Mouse (Mus musculus): Measurements from ENCODE around the gene Hs2st1.

The Hs2st1 gene

DNA sequence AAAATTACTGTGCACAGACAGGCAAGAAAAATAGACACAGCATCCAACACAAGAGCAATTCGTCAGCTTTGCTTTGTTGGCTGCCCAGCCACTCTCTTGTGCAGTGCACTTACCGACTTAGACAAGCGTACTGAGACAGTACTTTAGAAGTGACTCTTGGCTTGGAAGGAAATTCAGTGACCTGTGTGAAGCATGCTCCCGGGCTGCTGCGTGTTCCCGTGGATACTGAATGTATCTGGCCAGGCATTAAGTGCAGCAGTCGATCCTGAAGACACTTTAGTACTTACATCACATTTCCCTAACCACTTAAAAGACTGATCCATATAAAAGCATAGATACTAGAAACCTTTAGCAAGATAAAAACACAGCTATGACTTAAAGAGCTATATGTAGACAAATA lies 68.1 kb downstream of the Hs2st1 start:
- no peak for DNase-seq

DNA sequence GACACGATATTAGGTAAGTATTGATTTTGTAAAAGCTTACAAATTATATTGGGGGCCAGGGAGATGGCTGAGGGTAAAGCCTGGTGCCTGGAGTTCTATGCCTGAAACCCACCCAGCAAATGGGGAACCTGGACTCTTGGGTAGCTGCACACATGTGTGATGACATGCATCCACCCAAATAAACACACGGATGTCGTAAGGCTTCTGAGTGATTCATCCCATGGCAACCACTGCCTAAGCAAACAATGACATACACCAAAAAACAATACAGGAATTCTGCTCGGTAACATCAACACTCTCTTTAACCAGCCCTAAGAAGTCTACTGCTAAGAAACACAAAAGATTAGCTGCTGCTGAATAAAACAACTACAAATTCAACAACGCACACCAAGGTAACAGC lies 73.2 kb downstream of the Hs2st1 start:
- DNase-seq: no peak

DNA sequence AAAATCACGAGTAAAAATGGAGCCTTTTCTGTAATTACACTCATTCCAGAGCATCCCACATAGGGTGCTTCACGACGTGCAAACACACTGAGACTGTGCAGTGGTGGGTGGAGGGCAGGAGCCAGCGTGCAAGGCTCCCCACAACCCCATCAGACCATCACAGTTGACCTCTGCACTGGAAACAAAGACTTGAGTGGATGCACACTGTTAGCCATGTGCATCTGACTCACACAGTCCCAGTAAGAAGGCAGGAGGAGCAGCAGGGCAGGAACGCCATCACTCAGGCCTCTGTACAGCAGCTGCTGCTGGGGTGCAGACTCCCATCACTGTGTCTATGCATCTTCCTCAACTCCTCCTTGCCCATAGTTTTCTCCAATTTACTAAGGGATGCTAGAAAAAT lies 75.1 kb downstream of the Hs2st1 start:
- no peak for DNase-seq

DNA sequence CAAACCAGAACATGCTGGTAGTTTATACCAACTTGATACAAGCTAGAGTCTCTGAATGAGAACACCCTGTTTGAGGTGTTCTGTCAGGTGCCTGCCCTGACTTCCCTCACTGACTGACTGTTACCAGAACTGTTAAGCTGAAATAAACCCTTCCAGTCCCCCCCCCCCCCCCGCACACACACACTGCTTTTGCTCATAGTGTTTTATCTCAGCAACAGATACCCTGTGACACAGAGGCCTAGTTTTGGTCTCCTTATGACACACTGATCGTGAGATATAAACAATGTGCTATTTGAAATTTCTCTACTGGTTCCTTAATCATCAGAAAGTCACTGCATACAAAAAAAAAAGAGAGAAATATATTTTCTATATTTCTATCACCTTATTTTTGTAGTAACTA lies 81.2 kb downstream of the Hs2st1 start:
- DNase-seq: no peak

DNA sequence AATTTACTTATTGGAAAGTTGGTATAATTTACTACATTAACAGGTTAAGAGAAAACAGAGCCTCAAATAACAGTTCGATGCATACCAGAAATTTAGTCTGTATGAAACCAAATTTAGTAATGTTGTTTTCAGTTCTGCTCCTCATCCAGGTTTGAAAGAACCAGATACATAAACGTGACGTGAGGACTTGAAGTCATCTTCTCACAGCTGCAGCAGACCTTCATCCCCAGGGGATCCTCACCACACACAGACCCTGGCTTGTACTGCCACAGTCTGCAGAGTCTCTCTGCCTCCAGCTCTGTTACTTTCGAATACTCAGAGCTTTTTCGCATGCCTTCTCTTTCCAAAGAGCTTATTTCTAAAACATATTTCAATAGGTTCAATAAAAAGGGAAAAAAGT lies 89.4 kb downstream of the Hs2st1 start:
- DNase-seq: no peak

DNA sequence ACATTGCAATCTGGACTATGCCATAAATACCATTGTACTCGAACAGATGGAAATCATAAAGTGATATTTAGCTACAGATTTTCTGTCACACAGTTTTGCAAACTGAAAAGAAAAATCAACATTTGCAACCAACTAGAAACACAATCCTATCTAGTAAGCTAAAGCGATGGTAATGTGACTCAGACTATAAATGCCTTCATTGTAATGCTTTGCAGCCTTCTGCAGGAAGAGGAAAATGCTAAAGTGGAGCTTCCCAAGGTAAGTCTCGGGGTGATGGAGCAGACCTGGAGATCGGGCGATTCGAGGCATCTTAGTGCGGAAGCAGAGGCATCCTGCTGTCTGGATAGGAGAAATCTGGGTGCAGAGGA lies 91.6 kb downstream of the Hs2st1 start:
- no peak for DNase-seq

DNA sequence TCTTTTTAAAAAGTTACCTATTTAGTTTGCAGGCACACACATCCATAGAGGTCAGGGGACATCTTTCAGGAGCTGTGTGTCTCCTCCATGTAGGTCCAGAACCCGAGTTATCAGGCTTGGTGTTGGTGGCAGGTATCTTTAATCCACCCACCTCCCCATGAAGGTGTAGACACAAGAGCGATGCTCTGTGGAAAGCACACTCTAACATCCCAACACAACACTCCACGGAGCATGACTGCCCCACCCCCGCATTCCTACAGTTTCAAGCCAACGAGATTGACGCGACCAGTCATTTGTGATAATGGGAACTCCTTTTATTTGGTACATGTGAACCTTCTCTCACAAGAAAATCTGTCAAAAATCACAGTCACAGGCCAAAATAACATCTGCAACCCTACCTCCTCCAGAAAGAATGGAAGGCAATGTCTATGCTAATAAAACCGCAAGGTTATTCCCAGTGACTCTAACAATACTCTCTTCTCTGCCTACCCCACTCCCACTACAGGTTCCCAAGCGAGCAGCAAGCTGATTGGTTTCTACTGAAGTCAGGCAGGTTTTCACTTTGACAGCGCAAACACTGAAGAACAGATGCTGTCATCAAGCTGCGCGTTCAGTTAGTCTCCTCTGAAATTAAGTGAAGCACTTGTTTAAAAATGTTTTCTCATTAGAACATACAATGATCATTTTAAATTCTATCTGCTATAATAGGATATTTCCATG lies 92.1 kb downstream of the Hs2st1 start:
- no peak for DNase-seq

DNA sequence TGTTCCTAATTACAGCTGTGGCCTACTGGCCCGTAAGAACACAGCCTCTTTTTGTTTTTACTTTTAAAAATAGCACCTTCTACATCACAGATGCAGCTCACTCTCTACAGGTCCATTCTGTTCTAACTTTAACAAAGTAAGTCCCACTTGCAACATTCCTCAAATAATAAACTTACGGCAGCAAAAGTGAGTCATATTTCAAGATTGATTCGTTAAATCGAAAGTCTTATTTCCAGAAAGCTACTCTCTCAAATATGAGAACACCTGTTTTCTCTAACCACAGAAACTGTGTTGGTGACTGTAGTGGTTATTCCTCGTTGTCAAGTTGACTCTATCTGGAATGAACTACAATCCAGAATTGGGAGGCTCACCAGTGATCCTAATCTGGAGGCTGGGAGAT lies 94.1 kb downstream of the Hs2st1 start:
- no peak for DNase-seq

DNA sequence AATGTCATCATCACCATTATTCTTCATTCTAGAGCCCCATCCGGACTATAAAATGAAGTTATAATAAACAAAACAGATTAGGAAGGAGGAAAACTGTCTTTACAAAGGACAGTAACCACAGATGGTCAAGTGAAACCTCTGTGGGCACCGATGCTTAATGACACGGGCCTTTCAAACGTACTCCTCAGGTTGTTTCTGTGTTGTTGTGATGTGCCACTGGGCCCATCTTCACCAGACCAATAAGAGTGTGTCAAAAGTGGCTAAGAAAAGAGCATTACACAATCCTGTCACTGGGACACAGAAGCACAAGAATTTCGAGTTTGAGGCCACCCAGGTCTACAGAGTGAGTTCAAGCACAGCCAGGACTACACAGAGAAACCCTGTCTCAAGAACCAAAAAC lies 95.3 kb downstream of the Hs2st1 start:
- no peak for DNase-seq

DNA sequence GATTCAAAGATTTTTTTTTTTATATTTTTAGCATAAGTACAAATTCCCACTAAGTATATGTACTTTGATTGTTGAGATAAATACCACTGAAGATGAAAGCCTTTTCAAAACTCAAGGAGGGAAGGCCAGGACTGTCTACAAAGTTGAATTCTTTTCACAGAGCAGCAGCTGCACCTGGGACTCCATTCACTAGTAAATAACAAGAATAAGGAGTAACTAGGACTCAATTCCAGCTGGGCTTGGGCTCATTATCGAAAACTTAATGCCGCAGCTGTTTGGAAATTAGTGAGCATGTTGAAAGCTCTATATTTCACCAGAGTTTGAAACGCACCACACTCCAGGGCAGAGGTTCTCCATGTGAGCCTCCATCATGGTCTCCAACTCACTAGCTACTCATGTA lies 98.0 kb downstream of the Hs2st1 start:
- no peak for DNase-seq

DNA sequence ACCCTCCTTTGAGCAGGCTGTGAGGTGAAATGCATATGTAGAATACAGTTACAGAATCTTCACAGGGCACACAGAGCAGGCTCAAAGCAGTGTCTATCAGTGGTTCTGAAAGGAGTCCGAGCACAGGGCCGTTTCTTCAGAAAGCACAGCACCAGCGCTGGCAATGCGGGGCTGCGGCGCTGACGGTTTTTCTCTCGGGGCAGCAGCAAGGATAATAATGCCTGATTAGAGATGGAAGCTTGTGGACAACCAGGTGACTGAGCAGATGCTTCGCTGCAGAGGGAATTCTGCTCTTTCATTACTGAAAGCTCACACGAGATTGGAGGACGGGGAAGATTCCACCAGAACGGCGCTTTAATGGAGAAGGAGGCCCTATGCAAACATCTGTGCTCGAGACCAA lies 99.1 kb downstream of the Hs2st1 start:
- DNase-seq: no peak

DNA sequence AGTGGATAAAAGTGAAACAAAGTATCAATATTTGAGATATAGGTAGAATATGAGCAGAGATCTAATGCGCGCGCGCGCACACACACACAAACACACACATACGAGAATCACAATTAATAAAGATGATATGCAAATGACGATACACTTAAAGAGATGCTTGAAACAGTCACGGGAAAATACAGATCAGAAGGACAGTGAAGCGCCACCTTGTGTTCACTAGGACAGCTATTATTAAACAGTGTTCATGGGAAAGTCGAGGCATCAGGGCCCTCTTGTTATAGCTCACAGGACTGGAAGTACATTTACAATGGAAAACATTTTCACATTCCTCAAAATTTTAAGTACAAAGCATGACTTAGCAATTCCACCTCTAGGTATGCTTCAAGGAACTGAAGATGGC lies 102.5 kb downstream of the Hs2st1 start:
- peak; percentile 17 for DNase-seq

DNA sequence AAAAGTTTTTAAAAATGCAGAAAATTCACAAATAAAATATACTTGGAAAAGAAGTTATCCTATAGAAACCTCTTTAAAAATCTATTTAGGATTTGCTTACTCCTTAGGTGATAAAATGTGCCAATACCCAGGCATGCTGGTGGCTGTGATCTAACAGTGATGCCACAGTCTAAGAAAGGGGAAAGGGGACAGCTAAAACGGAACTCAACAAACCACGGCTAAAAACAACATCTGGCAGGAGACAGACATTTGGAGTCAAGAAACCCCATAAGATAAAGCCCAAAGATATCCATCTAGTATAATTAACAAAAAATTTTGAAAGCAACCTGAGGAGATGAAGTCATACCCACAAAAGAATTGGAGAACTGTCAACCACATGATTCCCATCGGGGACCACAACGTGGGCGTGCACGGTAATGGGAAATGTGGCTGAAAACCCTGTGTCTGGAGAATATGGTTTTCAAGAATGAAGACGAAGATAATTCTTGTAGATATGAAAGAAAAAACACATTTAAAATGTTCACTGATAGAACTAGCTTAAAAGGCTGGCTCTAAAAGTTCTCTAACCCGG lies 103.8 kb downstream of the Hs2st1 start:
- DNase-seq: no peak

DNA sequence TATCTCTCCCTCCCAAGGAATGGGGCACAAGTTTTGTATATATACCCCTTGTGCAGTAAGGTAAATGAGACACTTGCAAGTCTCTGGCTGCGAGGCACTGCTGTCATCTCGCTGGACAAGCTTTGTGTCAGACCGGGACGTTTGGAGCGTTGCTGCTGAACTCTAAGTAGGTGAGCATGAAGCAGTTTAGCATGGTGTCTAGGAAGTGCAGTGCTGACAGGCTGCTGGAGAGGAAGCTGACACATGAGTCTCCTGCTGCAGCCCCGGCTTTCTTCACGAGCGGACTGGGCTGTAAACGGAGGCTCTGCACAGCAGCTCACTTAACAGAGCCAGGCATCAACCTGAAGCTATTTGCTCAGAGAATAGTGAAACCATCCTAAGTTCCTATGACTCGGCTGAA lies 107.3 kb downstream of the Hs2st1 start:
- DNase-seq: no peak

DNA sequence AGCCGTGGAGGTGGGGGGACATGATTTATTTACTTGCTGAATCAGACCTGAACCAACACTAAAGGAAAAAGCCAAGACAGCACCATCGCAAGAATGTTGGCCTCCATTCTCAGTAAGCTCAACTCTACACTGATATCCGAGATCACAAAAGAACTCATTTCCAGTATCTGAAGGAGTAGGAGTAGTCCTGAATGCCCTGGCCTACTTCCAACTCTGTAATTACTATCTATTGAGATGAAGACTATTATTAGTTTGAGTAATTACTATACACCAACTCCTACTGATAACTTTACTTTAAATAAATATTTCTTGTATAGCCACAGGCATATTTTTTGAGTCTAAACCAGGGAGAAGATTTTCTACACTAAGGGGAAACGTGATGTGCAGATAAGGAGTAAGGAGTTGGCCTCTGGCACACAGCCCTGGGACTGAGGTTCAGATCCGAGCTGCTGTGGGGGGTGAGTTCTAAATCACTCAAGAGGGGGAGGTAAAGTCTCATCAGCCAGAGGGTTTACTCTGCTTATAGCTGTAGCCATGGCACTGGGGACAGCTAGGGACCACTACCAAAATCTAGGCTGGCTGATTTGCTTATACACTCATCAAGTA lies 109.7 kb downstream of the Hs2st1 start:
- DNase-seq: no peak

DNA sequence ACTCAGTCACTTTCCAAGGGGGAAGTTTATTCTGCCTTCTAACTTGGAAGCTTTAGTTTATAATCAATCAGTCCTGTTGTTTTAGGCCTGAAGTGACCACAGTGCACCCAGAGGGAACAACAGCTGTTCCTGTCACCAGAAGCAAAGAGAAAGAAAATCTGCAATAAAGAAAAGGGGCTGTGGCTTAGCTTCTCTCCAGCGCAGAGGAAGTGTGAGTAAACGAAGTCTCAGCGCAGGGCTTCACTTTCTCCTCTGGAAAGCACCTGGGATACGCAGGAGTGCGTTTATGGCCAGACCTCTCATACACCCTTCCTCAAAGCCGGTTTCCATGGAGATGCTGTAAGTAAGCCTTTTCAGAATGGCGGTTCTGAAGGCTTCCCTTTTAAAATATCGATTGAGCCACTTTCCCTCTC lies 110.7 kb downstream of the Hs2st1 start:
- DNase-seq: no peak

DNA sequence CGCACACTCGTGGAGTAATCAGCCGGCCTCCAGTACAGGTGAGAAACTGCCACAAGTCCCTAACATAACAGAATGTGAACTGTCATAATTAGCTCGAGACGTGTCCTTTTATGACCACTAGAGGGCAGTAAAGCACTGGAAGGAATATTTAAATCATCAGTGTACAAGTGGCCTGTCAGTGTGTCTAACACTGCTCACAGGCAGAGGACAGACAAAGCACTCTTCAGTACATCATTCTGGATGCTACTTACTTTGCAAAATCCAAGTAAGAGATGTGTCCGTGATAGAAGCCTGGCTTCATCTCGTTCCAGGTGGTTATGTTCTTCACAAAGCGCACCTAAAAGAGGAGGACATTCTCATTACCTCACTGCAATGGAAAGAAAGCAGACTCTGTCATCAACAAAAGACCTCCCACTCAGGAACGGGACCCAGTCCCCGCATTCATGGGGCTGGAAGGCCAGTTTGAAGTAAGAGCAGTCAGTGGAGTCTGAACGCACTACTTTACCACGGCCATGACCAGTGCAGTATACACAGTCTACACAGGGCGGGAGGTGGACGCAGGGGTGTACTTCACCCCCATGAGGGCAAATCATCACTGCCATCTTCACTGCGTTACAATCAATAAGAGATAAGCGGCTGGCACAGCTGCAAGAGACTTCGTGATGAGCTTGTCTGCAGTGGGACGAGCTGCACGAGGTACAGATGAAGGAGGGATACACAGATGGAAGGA lies 116.1 kb downstream of the Hs2st1 start:
- DNase-seq: peak; percentile 85

DNA sequence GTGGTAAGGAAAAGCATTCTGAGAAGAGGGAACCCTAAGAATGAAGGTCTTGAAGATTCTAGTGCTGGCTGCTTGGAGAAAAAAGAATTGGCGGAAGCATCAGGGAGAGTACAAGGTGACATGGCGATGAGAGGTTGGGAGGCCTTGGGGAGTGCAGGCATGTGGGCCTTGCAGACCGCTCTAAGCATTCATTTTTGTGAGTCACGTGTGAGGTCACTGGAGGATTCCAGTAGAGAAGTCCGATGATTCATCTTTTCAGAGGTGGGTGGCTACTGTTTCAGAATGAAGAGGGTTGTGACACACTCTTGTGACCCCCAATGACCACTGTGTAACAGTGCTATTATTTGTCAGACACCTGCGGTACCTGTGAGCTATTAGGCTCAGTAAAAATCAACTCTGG lies 121.0 kb downstream of the Hs2st1 start:
- no peak for DNase-seq

DNA sequence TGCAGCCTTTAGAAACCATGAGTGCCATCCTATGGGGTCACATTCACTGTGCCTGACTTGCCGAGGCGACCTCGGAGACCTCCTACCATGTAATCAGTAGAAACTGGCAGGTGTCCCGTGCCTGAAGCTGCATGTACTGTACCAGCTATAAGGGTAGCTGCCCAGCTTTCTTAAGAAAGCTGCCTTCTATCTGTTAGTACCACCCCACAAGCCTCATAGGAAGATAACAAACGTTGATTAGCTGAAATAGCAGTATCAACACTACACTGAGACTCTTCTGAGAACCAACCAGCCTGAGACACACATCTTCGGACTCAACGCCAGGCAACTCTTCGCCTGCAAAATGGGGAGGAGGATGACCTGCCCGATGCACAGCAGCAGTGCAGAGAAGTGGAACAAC lies 122.1 kb downstream of the Hs2st1 start:
- DNase-seq: no peak

DNA sequence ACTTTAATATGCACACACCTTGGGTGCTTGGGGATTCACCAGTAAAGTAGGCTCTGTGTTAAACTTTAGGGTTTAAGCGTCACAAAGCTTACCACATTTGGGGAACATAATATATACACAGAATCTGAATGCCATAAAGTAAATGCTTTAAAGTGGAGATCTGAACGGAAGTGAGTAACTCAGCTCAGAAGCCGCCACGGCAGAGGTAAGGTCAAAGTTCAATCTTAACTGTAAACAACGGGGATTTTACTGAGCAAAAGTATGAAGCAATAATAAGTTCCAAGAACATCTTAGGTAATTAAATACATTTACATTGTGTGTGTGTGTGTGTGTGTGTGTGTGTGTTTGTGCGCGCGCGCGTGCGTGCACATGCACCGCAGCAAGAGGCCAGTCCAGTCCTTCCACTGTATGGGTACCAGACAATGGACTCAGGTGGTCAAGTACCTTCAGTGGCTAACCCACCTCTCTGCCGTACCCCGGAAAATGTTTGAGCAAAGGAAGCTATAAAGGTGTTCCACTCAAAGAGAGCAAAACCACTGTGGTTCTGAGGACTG lies 123.8 kb downstream of the Hs2st1 start:
- no peak for DNase-seq

DNA sequence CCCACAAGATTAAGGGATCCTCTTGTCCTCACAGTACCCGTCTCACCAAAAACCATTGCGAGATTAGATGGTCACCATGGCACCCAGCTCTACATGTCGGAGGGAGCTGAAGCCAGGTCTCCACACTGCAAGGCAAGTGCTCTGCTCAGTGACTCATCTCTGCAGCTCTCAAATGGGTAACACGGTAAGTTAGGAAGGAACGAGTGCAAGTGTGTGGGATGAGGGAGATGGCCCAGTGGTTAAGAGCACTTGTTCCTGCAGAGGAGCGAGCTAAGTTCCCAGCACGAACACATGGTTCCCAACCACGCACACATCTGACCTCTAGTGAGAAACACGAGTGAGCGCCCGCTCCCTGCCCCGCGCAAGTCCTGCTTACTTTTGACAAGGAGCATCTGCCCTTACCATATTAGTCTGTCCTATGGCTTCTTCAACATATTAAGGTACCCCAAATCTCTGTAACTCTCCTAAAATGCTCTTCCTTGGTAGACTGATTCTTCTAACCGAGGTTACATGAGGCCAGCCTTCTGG lies 132.0 kb downstream of the Hs2st1 start:
- no peak for DNase-seq

DNA sequence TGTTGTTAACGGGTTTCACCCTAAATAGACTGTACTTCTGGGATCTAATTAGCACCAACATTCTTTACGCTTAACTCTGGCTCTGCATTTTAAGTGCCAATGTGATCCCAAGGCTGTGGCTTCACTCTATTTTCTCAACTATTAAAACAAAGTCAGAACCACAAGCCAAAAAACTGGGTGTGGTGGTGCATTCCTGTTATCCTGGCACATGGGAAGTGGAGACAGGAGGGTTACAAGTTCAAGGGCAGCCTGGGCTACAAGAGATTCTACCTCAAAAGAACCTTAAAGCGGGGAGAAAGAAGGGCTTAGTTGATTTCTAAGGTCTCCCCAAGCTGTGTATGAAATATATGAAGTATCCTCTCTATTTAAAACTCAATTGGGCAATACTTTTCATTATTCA lies 133.9 kb downstream of the Hs2st1 start:
- DNase-seq: no peak

DNA sequence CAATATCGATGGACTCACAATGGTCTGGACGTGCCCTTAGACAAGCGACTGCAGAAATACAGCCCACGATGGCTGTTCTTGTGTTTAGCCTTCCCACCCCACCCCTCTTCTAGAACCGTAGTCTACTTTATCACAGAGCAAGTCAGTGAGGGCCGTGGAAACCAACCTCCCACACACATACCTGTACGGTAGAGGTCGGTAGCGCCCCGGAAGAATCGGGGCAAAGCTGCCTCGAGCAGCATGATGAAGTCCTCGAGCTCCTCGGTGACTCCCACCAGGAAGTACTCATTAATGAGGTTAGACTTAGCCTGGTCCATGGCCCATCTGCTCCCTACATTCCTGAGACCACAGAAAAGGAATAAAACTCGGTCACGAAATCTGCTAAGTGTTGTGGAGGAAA lies 134.7 kb downstream of the Hs2st1 start:
- no peak for DNase-seq

DNA sequence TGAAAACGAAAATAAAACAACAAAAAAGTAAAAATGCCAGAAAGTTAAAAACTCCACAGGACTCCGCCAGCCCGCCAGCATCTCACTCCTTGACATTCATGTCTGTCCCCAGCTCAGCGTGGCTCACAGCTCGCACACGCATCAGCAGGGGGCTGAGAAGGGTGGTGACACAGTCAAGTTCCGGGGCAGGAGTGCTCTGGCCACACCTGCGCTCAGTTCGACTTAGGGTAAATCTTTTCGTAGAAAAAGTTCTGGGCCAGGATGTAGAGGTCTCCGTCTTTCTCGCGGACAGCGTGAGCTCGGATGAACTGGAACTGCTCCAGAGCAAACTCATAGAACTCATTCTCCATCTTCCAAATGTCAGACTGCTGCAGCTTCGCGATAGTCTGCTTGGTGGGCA lies 135.7 kb downstream of the Hs2st1 start:
- DNase-seq: no peak

Data from cerebellum, adult 9-10 months (tissue).